Mouse (Mus musculus): Measurements from ENCODE around the gene Gpr137.
A peak's percentile ranks its signal among the peaks of the same experiment; 100 is the strongest.

The Gpr137 gene

GRCm38 (mm10) chr19:6942249-6942691 lies at the start of gene Gpr137:
Gpr137 (minus strand) TSS chr19:6942480.
- DNase-seq = peak; percentile 94

DNA sequence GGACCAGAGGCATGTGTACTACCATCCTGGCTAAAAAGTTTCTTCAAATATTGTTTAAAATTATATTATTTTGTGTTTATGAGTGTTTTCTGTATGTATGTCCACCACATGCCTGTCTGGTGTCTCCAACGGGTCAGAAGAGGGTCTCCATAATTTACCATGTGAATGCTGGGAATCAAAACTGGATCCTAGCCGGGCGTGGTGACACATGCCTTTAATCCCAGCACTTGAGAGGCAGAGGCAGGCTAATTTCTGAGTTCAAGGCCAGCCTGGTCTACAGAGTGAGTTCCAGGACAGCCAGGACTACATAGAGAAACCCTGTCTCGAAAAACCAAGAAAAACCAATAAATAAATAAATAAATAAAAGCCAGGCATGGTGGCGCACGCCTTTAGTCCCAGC lies 48.9 kb upstream of the Gpr137 start:
- peak; percentile 48 for DNase-seq

DNA sequence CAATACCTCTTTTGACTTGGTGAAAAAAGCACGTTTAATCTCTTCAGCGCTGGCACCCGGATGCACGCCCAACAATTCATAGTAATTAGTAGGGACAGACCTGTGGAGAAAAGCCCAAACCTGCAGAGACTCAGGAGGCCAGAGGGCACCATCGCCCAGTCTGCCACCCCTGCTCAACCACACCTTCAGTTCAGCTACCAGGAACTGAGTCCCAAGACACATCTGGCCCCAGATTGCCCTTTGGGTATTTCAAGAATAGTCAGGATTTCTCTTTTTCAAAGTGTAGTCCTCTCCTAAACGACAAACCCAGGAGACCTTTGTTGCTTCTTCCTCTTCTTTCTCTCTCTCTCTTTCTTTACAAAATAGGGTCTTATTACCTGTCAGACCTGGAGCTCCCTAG lies 48.4 kb upstream of the Gpr137 start:
- peak; percentile 48 for DNase-seq

DNA sequence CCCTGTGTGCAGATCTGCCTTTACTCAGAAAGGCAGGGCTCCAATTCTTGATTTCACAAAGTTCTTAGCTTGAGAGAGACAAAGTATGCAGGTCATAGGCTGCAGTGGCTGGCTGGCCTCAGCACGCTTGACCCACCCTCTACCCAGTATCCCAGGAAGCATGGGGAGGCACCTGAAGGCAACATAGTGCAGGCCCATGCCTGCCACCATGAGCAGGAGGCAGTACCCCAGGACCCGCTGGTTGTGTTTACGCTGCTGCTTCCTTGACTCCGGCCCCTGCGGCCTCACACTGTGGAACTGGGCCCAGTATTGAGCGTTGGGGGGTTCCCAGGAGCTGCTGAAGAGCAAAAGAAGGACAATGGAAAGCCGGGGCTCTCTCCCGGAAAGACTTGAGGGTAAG lies 47.0 kb upstream of the Gpr137 start:
- no peak for DNase-seq

DNA sequence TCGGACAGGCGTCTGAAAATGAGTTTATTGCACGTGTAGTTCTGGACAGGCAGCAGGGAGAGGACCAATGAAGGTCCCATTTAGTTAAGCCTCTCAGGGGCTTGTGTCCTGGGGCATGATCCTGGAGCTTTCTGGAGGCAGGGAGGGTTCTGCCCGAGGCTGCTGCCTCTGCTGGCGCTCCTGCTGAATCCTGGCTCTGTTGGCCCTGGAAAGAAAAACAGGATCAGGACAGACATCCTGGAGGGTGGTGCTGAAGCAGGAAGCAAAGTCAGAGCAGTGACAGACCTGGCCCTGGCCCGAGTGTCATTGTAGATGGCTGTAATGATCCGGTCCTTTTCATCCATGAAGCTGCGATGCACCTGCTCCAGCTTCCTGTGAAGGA lies 45.6 kb upstream of the Gpr137 start:
- DNase-seq = no peak

GRCm38 (mm10) chr19:6987061-6987903 lies 45.0 kb upstream of the Gpr137 start, which contains the start of gene Vegfb:
Vegfb (minus strand) TSS chr19:6987651.
- peak; percentile 80 for DNase-seq

DNA sequence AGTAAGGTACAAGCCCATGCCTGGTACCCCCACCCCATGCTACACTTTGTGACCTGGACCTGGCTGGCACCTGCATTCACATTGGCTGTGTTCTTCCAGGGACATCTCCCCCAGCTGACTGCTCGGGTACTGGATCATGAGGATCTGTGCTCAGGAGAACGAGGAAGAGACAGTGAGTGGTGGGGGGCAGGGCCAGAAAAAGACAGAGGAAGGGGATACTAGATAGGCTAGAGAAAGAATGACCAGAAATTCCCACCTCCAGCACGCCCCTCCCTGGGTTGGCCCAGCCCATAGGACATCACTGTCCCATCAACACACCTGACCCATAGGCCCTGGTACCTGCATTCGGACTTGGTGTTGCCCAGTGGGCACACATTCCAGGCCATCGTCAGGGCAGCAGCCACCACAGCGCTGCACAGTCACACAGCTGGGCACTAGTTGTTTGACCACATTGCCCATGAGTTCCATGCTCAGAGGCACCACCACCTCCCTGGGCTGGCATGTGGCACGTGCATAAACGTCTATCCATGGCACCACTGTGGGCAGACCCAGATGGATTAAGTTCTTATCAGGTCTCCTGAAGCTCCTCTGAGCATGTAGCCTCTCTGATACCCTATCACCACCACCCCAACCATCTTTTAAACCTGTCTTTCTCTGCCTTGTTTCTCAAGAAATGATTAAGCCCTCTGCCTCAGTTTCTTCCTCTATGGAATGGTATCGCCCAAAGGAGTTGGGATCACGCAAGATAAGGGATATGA lies 43.9 kb upstream of the Gpr137 start:
- DNase-seq = peak; percentile 59

GRCm38 (mm10) chr19:6985300-6985699 lies 43.0 kb upstream of the Gpr137 start:
- DNase-seq = peak; percentile 63

- peak; percentile 26 for DNase-seq
These were observed 41.3 kb upstream of the Gpr137 start for GRCm38 (mm10) chr19:6983621-6984020.

GRCm38 (mm10) chr19:6981465-6981864 lies 39.2 kb upstream of the Gpr137 start:
- DNase-seq = no peak

GRCm38 (mm10) chr19:6980381-6981093 lies 38.3 kb upstream of the Gpr137 start, which contains the start of gene Fkbp2:
Fkbp2 (minus strand) TSS chr19:6980501.
- peak; percentile 99 for DNase-seq

DNA sequence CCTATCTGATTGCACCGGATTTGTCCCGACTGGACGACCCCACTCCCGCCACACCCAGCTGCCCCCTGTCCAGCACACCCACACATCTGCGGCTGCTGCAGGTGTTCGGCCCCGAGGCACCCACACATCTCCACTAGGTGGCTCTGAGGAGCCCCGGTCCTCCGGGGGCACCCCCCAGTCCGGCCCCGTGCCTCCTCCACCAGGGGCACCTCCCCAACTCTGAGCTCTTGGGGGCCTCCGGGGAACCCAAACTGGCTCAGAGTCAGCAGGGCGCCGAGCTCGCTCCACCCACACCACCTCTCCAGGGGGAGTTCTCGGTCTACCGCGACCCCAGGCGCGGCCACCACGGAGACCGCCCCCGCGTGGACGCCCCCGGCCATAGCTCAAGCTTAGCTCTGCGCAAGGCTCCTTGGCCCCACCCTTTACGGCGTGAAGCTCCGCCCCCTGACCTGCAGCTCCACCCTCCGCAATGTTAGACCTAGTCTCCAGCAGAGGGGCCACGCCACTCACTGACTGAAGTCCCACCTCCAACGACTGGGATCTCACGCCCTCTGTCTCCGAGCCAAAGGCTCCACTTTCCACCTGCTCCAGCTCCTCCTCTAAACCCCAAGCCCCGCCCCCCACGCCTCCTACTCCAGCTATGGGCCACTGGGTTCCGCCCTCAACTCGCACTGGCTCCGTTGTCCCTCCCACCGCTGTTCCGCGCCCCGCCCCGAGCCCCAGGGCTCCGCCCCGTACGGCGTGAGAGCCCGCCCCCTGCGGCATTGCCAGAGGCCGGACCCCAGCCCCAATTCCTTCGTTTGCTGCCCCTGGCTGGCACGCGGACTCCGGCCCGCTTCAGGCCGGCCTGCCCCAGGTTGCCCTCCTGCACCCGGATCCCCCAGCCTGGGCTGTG lies 37.5 kb upstream of the Gpr137 start:
- DNase-seq = peak; percentile 99

- no peak for DNase-seq
These were observed 36.8 kb upstream of the Gpr137 start for GRCm38 (mm10) chr19:6979001-6979479.

- DNase-seq = no peak
These were observed 36.3 kb upstream of the Gpr137 start for GRCm38 (mm10) chr19:6978639-6978974.

DNA sequence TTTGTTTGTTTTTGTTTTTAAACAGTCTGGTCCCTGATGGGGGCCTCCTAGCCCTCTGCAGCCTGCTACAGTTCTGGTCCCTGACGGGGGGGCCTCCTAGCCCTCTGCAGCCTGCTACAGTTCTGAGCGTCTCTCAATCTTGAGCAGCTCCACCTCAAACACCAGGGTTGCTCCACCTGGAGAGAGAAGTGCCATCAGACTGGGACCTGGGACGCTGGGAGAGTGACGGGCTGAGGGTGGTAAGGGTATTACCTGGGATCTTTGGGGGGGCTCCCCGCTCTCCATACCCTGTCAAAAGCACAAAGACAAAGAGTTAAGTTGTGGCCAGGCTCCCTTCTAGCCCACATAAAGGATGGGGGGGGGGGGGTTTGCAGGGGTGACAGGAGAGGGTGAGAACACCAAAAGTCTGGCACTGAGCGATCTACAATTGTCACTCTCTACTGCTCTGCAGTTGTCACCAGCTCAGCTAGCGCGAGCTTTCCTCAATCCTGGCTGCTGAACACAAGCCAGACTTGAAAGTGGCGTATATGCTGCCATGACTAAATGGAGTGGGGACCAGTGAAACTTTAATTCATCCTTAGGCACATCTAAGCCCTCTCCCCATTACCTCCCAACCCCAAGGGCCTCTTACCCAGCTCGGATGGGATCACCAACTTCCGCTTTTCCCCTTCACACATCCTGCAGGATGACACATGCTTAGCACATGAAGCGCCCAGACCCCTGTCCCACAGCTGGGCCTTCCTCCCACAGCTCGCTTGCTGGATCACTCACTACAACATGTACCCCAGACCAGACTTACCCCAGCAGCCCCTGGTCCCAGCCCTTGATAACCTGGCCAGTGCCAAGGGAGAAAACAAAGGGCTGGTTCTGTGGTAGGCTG lies 35.7 kb upstream of the Gpr137 start:
- peak; percentile 69 for DNase-seq

GRCm38 (mm10) chr19:6975537-6976521 lies 33.5 kb upstream of the Gpr137 start, which contains the start of gene Plcb3:
Plcb3 (minus strand) TSS chr19:6976470.
- DNase-seq = peak; percentile 77

DNA sequence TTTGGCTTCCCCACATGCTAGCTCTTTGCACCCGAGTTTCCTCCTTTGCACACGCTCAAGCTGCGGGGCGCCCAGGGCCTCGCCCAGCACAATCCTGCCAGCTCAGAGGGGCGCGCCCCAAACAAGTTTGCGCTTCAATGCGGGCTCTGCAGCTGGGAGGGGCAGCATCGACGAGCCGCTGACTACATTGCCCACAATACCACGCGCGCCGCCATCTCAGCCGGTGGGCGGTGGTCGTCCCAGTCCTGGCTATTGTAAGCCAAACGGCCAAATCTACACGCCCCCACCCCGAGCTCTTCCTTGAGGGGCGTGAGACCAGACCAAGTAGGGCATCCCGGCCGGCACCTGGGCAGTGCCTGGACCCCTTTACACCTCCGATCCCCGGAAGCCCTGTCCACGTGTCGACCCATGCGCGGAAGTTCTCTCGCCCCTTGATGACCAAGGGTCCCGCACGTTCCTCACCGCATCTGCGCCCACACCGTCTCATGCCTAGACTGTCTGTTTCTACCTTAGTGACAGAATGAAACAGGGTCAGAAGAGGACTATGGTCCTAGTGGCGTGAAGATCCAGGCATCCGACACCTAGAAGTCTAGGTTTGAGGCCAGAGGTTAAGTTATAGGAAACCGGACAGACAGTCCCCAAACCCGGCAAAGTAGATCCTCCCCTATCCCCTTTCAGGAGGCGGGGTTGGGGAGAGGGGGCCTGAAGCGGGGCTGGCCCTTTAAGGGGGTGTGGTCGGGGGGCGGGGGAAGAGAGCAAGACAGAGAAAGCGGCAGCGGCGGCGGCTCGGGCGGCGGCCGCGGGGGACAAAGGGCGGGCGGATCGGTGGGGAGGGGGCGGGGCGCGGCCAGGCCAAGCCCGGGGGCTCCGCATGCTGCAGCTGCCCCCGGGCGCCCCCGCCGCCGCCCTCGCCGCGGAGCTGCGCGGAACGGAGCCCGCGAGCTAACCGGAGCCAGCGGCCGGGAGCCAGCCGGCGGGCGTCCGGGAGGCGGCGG lies 32.2 kb upstream of the Gpr137 start, which contains the start of gene Ppp1r14b:
Gene Ppp1r14b, plus strand, starts transcription at position 758 of the 995 bp plus-strand sequence.
- peak; percentile 68 for DNase-seq

DNA sequence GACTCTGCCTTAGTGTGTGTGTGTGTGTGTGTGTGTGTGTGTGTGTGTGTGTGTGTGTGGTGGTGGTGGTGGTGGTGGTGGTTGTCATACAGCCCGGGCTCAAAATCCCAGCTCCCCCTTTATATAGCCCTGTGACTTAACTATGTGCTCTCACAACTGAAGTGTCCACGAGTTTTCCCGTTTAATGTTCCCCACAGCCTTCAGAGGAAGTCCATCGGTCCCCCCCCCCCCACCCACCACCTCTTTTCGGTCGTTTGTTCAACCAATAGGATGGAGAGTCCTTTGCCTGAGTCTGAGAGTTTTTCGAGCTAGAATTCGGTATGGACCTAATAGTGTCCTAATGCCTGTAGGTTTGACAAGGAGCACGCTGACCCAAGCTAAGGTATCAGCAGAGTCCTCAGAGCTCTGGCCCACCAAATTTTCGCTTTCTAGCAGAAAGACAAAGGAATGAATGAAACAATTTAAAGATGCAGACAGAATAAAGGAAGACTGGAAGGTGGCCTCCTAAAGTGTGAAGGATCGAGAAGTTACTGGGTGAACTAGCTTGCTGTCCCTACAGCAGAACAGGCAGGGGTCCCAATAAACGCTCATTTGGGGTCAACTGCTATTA lies 31.4 kb upstream of the Gpr137 start:
- DNase-seq = no peak

All from cerebellum, adult 11-12 months (tissue).